Mouse (Mus musculus) adrenal gland, adult 8-10 months (tissue): Measurements from ENCODE around the gene Arhgap17. TPM values are rescaled to one million over a fixed set of nuclear protein-coding genes. Genes with fewer than 3 reads are reported as not detected.

ENCODE experiments used
- DNase-seq: peaks from one replicate; pipeline ENCODE4 v3.0.0; 2022
- total RNA-seq, 4 experiments: library from RNA; stranded (reverse); gene quantifications; 2 replicates each; pipeline ENCODE4 v1.2.4; 2022

Gene Arhgap17
- total RNA-seq, 4 experiments from 2014 or later, result 59.5 to 99.1 (median 71.7) TPM

DNA sequence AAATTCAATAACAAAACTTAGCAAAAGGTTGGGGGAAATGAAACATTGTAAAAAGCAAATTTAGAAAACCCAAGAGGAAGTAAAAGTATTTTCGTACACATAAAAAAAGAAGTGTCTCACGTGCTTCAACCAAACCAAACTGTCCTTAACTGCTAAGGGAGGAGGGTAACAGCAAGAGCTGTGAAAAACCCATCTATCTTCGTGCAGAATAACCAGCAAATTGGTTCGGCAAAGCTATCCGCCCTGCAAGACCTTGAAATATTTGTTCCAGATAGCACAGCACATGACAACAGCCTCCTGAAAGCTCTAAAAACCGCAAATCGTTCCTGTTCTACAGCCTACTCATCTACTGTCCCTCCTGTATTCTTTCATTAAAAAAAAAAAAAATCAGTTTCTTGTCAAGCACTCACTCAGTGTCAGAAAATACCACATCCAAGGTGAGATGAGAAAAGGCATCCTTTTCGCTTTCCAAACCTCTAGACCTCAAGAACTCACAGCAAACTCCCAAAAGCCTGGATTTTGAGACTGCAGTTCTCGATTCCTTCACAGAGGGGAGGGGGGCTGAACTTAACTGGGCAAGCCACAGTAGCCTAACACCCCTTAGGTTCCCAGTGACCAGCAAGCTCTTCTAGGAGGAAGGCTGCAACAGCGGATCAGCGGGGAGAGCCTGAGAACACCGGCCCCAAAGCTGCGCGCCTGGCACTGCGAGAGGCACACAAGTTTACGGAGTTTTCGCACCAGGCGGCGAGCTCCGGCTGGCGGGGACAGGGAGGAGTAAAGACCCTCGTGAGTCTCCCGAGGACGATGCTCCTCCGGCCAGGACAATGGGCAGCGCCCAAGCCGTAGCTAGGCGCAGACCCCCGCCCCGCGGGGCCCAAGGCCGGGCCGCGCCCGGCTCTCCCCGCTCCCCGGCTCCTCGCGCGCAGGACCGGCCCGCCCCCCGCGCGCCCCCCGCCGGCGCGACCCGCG lies 653 bp downstream of the Arhgap17 start:
- peak; percentile 44 for DNase-seq

DNA sequence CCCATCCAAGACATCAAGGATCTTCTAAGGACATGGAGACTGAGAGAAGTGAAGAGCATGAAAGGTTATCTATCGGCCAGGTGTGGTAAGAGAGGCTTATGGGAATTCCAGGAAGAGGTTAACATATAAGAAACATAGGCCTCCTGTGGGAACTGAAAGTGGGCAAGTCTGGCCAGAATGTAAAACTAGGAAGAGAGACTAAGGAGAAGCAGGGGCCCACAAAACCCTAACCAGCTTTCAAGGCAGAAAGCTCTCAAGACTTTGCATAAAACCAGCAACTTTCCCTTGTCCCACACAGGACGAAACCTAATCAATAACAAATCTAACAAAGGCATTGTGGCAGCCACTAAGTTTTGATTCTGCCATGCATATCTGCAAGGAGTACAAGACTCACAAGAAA lies 1.5 kb downstream of the Arhgap17 start:
- no peak for DNase-seq

DNA sequence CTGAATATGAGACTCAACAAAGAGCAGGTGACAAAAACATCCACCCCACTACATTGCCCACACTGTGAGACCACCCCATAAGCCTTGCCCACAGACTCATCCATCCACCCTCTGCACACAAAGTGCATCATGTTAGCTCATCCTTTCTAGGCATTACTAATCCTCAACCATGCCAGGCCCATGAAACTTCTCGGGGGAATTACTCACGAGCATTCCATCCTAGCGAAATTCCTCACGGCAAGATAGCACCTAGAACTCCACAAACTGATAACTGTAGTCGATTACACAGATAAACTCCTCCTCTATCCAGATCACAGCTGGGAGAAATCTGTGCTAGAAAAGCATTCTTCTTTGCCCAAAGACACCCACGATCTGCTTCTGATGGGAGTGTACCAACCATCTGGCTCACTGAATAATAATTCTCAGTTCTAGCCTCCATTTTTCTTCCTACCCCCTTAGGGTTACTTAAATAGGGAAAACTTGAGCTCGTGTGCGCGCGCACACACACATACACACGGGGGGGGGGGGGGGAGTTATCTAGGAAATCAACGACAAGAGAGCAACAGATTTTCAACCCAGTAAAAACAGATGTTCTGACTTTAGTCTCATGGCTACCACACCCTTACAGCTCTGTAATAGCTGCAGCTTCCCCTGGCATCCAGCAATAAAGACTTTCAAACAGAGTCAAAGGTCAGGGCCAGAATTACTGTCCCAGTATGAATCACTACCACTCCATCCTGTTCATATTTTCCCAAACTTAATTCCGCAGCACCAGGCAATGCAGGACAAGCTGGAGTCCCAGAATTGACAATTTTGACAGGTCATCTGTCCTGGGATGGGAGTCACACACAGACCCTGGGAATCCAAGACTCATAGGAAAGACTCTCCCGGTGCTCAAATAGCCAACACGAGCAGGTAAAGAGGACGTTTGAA lies 2.2 kb downstream of the Arhgap17 start:
- no peak for DNase-seq

DNA sequence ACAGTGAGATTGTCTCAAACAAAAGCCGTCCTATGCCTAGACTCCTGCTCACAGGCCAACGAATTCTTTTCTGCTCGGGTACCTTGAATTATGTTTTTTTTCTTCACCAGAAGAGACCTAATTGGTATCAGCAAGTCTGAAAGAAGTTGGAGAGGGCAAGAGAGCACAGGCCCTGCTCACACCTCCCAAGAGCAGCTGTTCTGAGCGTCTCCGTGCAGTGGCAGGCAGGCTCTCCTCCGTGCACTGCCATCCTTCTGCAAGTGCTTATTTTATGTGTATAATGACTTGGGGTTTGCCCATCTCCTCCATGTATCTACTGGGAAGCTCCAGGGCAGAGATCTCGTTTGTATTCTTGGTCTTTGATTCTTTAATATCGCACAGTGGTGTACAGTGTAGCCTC lies 2.9 kb downstream of the Arhgap17 start:
- DNase-seq, result no peak

DNA sequence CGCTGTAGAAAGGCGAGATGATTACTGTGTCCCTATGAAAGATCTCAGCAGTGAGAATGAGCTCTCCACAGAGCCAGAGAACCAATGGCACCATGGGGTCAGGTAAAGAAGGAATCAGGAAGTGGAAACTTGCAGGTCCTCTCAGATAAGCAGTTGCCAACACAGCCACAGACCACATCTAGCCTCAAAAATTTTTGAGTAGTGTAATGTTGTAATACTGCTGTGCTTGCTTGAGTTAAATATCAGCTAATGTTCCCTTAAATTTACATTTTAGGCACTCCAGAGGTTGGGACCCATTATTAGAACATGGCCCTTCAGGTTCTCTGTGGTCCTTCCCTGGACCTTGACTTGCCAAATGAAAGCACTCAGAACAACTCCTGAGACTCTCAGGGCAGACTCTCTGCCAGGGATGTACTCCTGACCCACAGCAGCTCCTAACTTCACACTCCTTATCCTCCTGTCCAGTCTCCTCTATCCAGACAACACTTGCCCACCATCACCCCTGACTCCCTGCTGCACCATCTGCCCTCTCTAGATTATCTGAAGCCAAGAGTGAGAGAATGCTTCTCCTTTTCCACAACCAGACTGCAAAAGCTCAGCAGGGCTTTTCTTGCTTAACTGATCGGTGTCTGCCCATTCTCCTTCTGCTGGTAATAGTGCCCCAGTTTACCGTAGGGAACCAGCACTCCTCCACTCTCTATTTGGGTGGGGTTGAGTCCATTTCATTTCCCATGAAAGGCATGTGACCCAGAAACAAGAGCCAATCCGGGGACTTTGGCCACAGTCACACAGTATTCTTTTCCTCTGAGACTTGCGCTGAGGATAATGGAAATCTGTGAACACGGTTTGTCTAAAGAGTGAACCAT lies 3.6 kb downstream of the Arhgap17 start:
- DNase-seq, result no peak

DNA sequence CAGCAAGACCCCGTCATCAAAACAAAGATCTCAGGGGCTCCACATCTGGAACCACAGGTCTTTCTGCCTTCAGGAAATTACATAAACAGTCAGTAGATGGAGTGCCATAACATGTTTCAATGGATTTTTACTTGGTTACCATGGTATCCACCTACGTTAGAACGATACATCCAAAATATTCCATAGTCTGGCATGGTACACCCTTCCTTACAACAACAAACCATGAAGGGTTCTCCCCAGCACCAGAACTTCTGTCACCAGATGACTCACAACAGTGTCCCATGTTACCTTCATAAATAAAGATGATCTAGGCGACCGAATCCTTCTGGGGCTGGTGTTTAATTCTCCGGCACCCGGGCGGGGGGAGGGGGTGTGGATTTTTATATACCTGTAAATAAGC lies 5.7 kb downstream of the Arhgap17 start:
- no peak for DNase-seq

DNA sequence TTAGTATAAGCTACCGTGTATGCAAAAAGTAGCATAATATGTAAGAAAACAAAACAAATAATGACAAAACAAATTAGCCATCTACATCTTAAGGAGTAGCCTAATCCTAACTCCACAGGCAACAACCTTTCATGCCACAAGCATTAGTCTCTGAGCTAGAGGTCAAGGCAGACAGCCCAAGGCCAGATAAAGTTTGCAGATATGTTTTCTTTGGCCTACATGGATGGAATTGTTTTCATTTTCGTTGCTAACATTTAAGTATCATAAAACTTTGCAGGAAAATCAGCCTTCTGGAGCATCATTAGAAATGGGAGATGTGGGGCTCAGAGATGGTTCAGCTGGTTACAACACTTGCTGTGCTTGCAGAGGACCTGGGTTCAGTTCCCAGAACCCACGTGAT lies 6.9 kb downstream of the Arhgap17 start:
- DNase-seq, result peak; percentile 43

DNA sequence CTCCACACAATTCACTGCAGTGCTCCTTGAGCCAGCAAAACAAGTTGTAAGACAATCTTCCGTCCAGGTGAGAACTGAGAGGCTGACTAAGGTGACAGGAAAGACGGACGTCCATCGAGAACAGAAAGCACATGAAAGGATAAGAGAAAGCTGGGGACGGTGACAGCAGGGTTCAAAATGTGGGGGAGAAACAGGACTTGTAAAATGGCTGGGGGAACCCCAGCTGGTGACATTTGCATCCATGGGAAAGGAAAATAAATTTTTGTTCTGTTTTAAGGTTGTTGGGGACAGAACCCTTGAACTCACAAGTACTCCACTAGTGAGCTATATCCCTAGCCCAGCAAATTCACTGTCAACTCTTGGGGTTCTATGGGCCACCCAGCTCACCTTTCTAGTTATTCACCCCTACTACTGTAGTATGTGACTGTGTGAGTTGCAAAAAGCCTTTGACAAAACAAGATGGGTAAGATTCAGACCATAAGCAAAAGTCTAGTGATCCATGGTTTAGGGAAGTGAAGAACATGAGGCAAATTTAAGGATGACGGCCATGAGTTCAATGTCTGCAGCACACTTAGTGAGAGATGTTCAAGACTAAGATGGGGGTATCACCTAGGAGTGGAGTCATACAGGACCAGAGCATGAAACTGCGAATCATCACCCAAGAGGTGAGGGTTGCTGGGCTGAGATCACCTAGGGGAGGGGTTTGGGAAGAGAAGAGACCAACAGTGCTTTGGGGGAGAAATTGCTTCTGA lies 8.3 kb downstream of the Arhgap17 start:
- DNase-seq, result no peak

DNA sequence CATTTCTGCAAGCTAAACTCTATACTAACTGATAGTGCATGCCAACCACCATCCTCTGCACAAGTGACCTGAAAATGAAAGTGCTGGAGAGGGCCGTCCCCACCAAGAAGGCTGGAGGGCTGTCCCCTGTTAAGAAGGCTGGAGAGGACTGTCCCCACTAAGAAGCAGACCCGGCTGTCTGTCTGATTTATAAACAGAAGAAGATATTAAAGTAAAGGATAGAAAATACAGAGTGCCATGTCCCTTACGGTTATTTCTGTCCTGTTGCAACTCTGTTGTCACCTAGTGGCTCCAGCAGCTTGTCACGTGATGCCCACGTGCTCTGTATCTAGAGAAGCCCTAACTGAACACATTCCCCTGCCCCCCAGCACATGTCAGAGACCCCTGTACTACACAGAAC lies 9.5 kb downstream of the Arhgap17 start:
- no peak for DNase-seq

DNA sequence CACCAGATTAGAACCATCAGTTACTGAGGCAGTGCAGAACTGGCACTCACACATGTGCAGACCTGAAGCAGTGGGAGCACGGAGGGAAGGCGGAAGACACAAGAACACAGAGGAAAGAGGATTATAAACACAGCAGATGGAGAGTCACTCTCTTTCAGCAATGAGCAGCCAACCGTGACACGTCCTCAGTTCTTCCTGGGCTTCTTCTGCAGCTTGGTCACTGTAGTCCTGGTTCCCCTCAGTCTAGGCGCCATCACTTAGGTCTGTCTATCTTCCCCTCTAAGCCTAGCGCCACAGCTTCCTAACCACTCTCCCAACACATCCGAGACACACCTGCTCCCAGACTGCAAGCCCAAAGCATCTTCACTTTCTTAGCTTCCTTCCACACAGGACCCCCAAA lies 10.6 kb downstream of the Arhgap17 start:
- DNase-seq, result no peak

DNA sequence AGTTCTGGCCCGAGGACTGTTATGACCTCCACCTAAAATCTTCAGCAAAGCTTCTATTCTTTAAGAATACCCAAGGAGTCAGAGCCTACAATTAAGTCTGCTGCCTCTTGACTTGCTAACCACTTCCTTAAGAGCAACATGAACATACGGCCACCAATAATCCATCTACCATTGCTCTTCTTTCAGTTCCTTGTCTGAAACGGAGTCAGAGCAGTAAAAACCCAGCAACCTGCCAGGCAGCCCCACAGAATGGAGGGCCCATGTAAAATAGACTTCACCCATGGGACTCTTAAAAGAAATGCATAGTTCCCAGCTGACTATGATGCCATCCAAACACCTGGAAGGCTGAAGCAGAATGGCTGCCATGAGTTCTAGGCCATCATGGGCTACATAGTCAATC lies 13.6 kb downstream of the Arhgap17 start:
- DNase-seq, result no peak

DNA sequence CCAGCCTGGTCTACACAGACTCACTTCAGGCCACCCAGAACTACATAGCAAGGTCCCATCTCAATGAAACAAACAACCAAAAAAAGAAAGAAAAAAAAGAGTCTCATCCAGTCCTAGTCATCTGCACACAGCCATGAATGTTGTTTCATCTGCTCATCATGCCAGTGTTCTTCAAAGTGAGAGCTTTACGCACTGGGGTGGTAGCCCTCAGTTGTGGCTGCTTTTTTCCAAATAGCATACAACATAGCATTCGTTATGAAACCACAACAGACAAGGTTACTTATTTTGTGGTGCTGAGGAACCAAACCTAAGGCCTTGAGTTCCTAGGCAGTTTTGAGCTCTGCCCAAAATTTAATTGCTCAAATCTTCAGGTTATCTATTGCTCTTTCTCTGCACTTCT lies 14.9 kb downstream of the Arhgap17 start:
- no peak for DNase-seq

DNA sequence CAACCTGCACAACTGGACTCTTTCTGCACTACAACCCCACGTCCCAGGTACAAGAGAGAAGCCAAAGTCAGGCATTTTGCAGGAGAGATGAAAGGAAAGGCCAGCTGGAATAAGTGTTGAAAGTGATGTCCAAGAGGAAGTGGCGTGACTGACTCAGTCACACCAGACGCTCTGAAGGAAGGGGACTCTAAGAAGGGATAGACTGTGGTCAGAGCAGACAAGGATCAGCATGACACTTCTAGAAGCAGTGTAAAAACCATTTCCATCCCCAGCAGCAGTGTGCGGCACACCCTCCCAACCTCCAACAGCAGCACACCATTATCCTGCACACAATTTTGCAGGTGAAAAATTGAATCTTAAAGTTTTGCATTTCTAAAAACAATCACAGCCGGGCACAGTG lies 15.3 kb downstream of the Arhgap17 start:
- DNase-seq, result no peak

DNA sequence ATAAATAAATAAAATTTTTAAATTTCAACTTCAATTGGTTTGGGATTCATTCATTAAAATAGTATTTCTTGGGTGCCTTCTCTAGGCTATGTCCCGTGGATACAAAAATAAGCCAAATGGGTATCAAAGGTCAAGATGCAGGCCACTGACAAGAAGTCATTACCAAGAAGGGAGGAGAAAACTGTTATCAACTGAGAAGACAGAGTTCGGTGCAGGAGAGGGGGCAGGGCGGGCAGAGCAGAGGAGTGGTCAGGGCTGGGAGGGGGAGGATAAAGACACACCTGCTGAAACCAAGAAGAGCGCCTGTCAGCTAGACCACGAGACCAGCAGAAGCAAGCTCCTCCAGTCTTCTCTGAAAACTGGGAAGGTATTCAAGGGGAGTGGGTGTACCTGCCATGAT lies 15.8 kb downstream of the Arhgap17 start:
- DNase-seq, result no peak

DNA sequence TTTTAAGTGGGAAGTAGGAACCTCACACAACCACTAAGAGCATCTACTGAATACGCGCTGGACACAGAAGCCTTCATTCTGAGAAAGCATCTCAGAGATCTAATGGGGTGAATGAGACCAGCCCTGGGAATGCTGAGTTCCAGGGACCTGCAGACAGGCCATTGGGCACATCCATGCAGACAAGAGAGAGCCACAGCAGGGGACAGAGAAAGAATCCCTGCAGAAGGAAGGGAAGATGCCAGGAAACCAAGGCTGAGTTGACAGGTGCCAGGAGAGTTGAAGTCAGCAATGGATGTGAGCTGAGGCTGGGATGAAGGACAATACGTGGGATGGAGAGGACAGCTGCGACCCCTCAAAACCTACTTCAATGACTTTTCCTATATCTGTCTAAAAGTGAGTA lies 16.6 kb downstream of the Arhgap17 start:
- no peak for DNase-seq

DNA sequence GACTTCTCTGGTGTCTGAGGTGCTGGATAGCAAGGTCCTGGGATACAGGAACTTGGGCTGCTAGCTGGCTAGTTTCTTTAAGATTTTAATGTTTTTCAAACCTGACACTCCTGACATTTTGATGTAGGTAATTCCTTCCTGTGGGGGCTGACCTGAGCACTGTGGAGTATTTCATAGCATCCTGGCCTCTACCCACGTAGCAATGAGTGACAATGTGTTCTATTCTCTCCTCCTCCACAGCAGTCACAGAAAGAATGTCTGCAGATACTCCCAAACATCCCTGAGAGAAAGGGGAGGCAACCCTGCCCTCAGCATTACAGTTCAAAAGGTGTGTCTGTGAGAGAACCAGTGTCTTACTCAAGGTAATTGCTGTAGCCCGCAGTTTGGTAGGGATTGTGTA lies 19.5 kb downstream of the Arhgap17 start:
- no peak for DNase-seq

DNA sequence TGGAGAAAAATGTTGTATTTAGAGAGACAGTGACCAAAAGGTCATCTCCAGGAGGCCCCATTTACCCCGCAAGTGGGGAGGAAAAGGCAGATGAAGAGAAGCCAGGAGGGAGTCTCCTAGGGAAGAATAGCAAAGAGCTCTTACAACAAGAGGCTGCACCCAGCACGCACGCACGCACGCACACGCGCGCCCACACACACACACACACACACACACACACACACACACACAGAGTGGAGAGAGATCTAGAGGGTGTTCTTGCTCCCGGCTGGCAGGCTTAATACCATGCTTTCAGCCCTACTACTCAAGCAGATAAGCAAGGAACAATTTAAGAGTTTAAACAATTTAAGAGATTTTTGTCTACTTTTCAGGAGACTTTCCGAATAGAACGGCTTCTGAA lies 19.9 kb downstream of the Arhgap17 start:
- no peak for DNase-seq

DNA sequence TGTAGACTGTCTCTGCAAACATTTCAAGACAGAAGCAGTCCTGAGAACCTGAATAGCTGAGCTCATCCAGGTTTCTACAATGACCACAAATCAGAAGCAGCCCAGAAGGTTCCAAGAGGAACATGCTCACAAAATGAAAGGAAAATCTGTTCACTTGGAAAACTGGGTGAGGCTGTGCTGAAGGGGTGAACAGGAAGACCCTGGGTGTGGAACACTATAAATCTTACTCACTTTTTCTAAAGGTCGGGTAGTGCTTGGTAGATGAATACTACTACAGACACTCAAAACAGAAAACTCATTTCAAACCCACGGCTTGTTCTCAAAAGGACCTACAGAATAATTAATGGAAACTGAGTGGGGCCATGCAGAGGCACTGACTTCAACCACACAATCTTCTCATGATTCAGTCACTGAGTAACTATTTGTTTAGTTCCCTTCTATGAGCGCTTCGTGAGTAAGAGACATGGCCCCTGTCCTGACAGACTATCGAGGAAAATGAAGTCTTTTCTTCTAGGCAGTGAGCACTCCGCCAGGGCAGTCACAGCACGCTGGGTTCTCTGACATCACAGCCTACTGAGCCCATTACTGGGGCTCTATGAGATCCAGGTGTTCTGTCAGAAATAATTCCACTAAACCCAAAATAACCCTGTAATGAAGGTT lies 23.0 kb downstream of the Arhgap17 start:
- DNase-seq, result no peak

DNA sequence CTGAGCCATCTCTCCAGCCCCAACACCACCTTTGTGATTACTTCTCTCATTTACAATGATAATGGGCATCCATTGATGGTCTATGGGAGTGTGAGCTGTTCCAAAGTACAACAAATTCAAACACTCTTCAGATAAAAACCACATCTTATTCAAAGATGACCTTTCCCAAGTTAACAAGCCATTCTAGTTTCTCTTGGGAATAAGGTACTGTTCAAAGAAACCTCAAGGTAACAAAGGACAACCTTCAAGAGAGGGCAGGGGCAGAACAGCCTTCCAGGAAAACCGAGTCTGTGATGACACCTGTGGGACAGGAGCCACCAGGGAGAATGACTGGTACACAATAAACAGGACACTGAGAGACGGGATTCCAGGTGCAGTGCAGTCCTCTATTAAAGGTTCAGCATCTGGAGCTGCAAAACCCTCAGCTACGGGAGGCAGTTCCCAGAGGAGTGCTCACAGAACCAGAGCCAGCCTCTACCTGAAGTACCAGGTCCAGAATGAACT lies 24.6 kb downstream of the Arhgap17 start:
- no peak for DNase-seq

DNA sequence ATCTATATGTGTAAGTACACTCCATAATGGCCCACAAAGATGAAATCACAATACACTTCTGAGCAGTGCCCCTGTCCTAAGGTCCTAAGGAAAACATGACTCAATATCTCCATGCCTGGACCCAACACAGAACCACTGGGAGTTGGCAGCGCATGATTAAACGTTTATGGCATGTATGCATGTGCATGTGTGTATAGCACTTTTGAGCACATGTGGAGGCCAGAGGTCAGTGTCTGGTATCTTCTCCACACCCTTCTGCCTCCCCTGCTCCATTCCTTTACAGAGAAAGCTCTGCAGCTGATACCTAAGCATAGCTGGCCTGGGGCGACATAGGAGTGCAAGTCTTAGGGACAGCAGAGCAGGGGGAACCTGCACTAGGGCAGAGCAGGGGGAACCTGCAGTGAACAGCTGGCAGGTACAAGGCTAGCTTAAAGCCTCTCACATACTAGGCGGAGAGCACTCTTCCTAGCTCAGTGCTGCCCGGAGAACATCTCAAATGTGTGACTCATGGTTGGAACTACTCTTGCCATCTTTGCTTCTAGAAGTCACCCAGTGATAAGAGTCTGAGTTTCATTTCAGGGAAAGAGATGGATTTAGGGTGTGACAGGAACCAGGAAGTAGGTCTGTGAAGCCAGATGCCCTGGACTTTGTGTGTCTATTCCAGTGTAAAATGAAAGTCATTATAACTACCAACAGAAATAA lies 25.5 kb downstream of the Arhgap17 start:
- DNase-seq, result no peak
